Mouse (Mus musculus) frontal cortex, adult (tissue): ENCODE results near the gene Smyd2.

Experiments used
- ATAC-seq: cut with Nextera tagmentation; 2 replicates; pipeline ENCODE4 v1.9.2; 2017; ENCODE audit warnings: mild to moderate bottlenecking, moderate library complexity, mixed read lengths; ENCODE audit not compliant: low TSS enrichment

Gene Smyd2

GRCm38 (mm10) chr1:189919756-189920155 is 2.4 kb downstream of the Smyd2 start:
- ATAC-seq = peak; percentile 45

GRCm38 (mm10) chr1:189917126-189917500 is 5.0 kb downstream of the Smyd2 start:
- ATAC-seq = no peak

- no peak for ATAC-seq
These were observed 5.6 kb downstream of the Smyd2 start for GRCm38 (mm10) chr1:189916422-189917125.

- 0 out of 2 replicates have a peak, but pooled peaks have one; percentile 29 for ATAC-seq
These were observed 8.9 kb downstream of the Smyd2 start for GRCm38 (mm10) chr1:189913093-189913760.

- no peak for ATAC-seq
These were observed 11.3 kb downstream of the Smyd2 start for GRCm38 (mm10) chr1:189910685-189911345.

- ATAC-seq = no peak
These were observed 19.0 kb downstream of the Smyd2 start for GRCm38 (mm10) chr1:189903169-189903568.

- ATAC-seq = peak; percentile 65
These were observed 19.8 kb downstream of the Smyd2 start for GRCm38 (mm10) chr1:189902413-189902812.

- no peak for ATAC-seq
These were observed 22.6 kb downstream of the Smyd2 start for GRCm38 (mm10) chr1:189899526-189899925.

- no peak for ATAC-seq
These were observed 23.5 kb downstream of the Smyd2 start for GRCm38 (mm10) chr1:189898708-189899107.

GRCm38 (mm10) chr1:189897861-189898260 is 24.3 kb downstream of the Smyd2 start:
- no peak for ATAC-seq

GRCm38 (mm10) chr1:189894191-189894590 is 28.0 kb downstream of the Smyd2 start:
- ATAC-seq = peak; percentile 71

- no peak for ATAC-seq
These were observed 33.4 kb downstream of the Smyd2 start for GRCm38 (mm10) chr1:189888749-189889148.

GRCm38 (mm10) chr1:189887518-189887917 is 34.6 kb downstream of the Smyd2 start:
- peak; percentile 78 for ATAC-seq

- no peak for ATAC-seq
These were observed 36.2 kb downstream of the Smyd2 start for GRCm38 (mm10) chr1:189885975-189886374.

GRCm38 (mm10) chr1:189884951-189885350 is 37.2 kb downstream of the Smyd2 start:
- ATAC-seq = no peak

GRCm38 (mm10) chr1:189883531-189884170 is 38.5 kb downstream of the Smyd2 start:
- 0 out of 2 replicates have a peak, but pooled peaks have one; percentile 38 for ATAC-seq

- ATAC-seq = no peak; the same call in 1 of the 2 replicates
These were observed 39.3 kb downstream of the Smyd2 start for GRCm38 (mm10) chr1:189882886-189883285.

- ATAC-seq = no peak
These were observed 41.4 kb downstream of the Smyd2 start for GRCm38 (mm10) chr1:189880745-189881144.

- no peak for ATAC-seq
These were observed 42.2 kb downstream of the Smyd2 start for GRCm38 (mm10) chr1:189879965-189880364.

GRCm38 (mm10) chr1:189879212-189879611 is 43.0 kb downstream of the Smyd2 start:
- 0 out of 2 replicates have a peak, but pooled peaks have one; percentile 30 for ATAC-seq

GRCm38 (mm10) chr1:189876162-189876561 is 46.0 kb downstream of the Smyd2 start:
- ATAC-seq = no peak

- ATAC-seq = no peak
These were observed 46.7 kb downstream of the Smyd2 start for GRCm38 (mm10) chr1:189875439-189875861.
